Mouse (Mus musculus): Measurements from ENCODE around the gene 2610008E11Rik. TPM values are rescaled to one million over a fixed set of nuclear protein-coding genes. Genes with fewer than 3 reads are reported as not detected.
"Not testable (repeated sequence)": the region's sequence is repeated elsewhere in the genome, so short reads cannot be mapped to it uniquely, and the experiment has no call there.

2610008E11Rik gene
- total RNA-seq (2017), result 34.4 and 42.6 TPM in 2 replicates

GRCm38 (mm10) chr10:79097161-79097754 is at the start of gene 2610008E11Rik:
Gene 2610008E11Rik, minus strand, starts transcription at chr10:79097600.
- peak; percentile 100 for ATAC-seq (replicated peaks in 1 of 2; ENCODE audit: insufficient read depth in 1 of 2, low FRiP score in 2 of 2, low TSS enrichment in 1 of 2, low read depth in 1 of 2, poor library complexity in 2 of 2, severe bottlenecking in 2 of 2)

GRCm38 (mm10) chr10:79116125-79116849 is 18.9 kb upstream of the 2610008E11Rik start:
- ATAC-seq (replicated peaks in 1 of 2; ENCODE audit: insufficient read depth in 1 of 2, low FRiP score in 2 of 2, low TSS enrichment in 1 of 2, low read depth in 1 of 2, poor library complexity in 2 of 2, severe bottlenecking in 2 of 2), result peak; percentile 69 to 86

GRCm38 (mm10) chr10:79115085-79115484 is 17.7 kb upstream of the 2610008E11Rik start:
- ATAC-seq (replicated peaks in 1 of 2; ENCODE audit: insufficient read depth in 1 of 2, low FRiP score in 2 of 2, low TSS enrichment in 1 of 2, low read depth in 1 of 2, poor library complexity in 2 of 2, severe bottlenecking in 2 of 2), result no peak

GRCm38 (mm10) chr10:79110482-79110881 is 13.1 kb upstream of the 2610008E11Rik start:
- no peak for ATAC-seq (replicated peaks in 1 of 2; ENCODE audit: insufficient read depth in 1 of 2, low FRiP score in 2 of 2, low TSS enrichment in 1 of 2, low read depth in 1 of 2, poor library complexity in 2 of 2, severe bottlenecking in 2 of 2)

- ATAC-seq (replicated peaks in 1 of 2; ENCODE audit: insufficient read depth in 1 of 2, low FRiP score in 2 of 2, low TSS enrichment in 1 of 2, low read depth in 1 of 2, poor library complexity in 2 of 2, severe bottlenecking in 2 of 2), result no peak
Observed at GRCm38 (mm10) chr10:79109156-79109555, 11.8 kb upstream of the 2610008E11Rik start.

- ATAC-seq (replicated peaks in 1 of 2; ENCODE audit: insufficient read depth in 1 of 2, low FRiP score in 2 of 2, low TSS enrichment in 1 of 2, low read depth in 1 of 2, poor library complexity in 2 of 2, severe bottlenecking in 2 of 2), result no peak
Observed at GRCm38 (mm10) chr10:79107531-79107930, 10.1 kb upstream of the 2610008E11Rik start.

- ATAC-seq (replicated peaks in 1 of 2; ENCODE audit: insufficient read depth in 1 of 2, low FRiP score in 2 of 2, low TSS enrichment in 1 of 2, low read depth in 1 of 2, poor library complexity in 2 of 2, severe bottlenecking in 2 of 2), result no peak
Observed at GRCm38 (mm10) chr10:79106325-79107282, 9.2 kb upstream of the 2610008E11Rik start.

- no peak for ATAC-seq (replicated peaks in 1 of 2; ENCODE audit: insufficient read depth in 1 of 2, low FRiP score in 2 of 2, low TSS enrichment in 1 of 2, low read depth in 1 of 2, poor library complexity in 2 of 2, severe bottlenecking in 2 of 2)
Observed at GRCm38 (mm10) chr10:79096706-79097105, 694 bp downstream of the 2610008E11Rik start.

GRCm38 (mm10) chr10:79091731-79092130 is 5.7 kb downstream of the 2610008E11Rik start:
- ATAC-seq (replicated peaks in 1 of 2; ENCODE audit: insufficient read depth in 1 of 2, low FRiP score in 2 of 2, low TSS enrichment in 1 of 2, low read depth in 1 of 2, poor library complexity in 2 of 2, severe bottlenecking in 2 of 2), result no peak

GRCm38 (mm10) chr10:79089000-79089399 is 8.4 kb downstream of the 2610008E11Rik start:
- no peak for ATAC-seq (replicated peaks in 1 of 2; ENCODE audit: insufficient read depth in 1 of 2, low FRiP score in 2 of 2, low TSS enrichment in 1 of 2, low read depth in 1 of 2, poor library complexity in 2 of 2, severe bottlenecking in 2 of 2)

GRCm38 (mm10) chr10:79086577-79086976 is 10.8 kb downstream of the 2610008E11Rik start:
- ATAC-seq (replicated peaks in 1 of 2; ENCODE audit: insufficient read depth in 1 of 2, low FRiP score in 2 of 2, low TSS enrichment in 1 of 2, low read depth in 1 of 2, poor library complexity in 2 of 2, severe bottlenecking in 2 of 2), result no peak

- not testable (repeated sequence) for ATAC-seq (replicated peaks in 1 of 2; ENCODE audit: insufficient read depth in 1 of 2, low FRiP score in 2 of 2, low TSS enrichment in 1 of 2, low read depth in 1 of 2, poor library complexity in 2 of 2, severe bottlenecking in 2 of 2)
Observed at GRCm38 (mm10) chr10:79057370-79057769, 40.0 kb downstream of the 2610008E11Rik start.

- ATAC-seq (replicated peaks in 1 of 2; ENCODE audit: insufficient read depth in 1 of 2, low FRiP score in 2 of 2, low TSS enrichment in 1 of 2, low read depth in 1 of 2, poor library complexity in 2 of 2, severe bottlenecking in 2 of 2), result not testable (repeated sequence)
Observed at GRCm38 (mm10) chr10:79042457-79042856, 54.9 kb downstream of the 2610008E11Rik start.

GRCm38 (mm10) chr10:79028441-79028840 is 69.0 kb downstream of the 2610008E11Rik start, which contains the start of gene Olfr57:
Gene Olfr57, plus strand, starts transcription at chr10:79028741.
- ATAC-seq (replicated peaks in 1 of 2; ENCODE audit: insufficient read depth in 1 of 2, low FRiP score in 2 of 2, low TSS enrichment in 1 of 2, low read depth in 1 of 2, poor library complexity in 2 of 2, severe bottlenecking in 2 of 2), result no peak
